Mouse (Mus musculus): ENCODE results near the gene Relt.

DNA sequence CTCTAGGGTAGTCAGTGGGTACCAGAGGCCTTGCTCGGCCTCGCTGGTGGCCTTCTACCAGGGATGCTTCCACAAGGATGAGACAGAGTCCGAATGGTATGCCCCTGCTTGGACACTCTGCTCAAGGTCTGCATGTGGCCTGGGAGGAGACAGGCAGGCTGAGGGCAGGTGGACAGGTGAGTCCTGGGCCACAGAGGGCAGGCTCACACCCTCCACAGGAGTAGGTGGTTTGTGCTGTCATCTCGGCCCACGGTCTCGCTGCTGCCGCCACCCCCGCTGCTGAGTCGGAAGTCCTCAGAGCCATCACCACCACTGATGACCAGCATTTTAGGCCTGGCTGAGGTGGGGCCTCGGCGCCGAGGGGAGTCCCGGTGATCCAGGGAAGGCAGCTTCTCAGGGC, 10.0 kb upstream of the Relt start:
- TF ChIP-seq CTCF (IDR thresholded peaks at IDR 0.05; ENCODE audit: borderline replicate concordance, insufficient read depth, low read length) (no peak), POLR2A (IDR thresholded peaks at IDR 0.05; ENCODE audit: low read depth, low read length) (no peak)
